Mouse (Mus musculus) embryonic facial prominence, embryonic 12.5 days (tissue): ENCODE data around the gene Cyp4f17. TPM values are rescaled to one million over a fixed set of nuclear protein-coding genes. Genes with fewer than 3 reads are reported as not detected.
"Not testable (repeated sequence)": the region's sequence is repeated elsewhere in the genome, so short reads cannot be mapped to it uniquely, and the experiment has no call there.

Source experiments
- ATAC-seq: fragments of 200-750 bp; cut with Nextera tagmentation; 2 replicates; pipeline ENCODE4 v1.8.0; 2017; ENCODE audit not compliant: insufficient number of reproducible peaks, insufficient read depth, low FRiP score, low TSS enrichment
- H3K27ac ChIP-seq: fragments of 300-500 bp; sonication (generic); 2 replicates; pipeline ENCODE4 v1.5.1; 2016; ENCODE audit warnings: mild to moderate bottlenecking
- H3K27me3 ChIP-seq: fragments of 300-500 bp; sonication (generic); 2 replicates; pipeline ENCODE4 v1.6.1; 2016; ENCODE audit warnings: mild to moderate bottlenecking, moderate library complexity
- H3K36me3 ChIP-seq: fragments of 300-500 bp; sonication (generic); 2 replicates; pipeline ENCODE4 v1.6.1; 2016; ENCODE audit warnings: mild to moderate bottlenecking
- H3K4me1 ChIP-seq: fragments of 300-500 bp; sonication (generic); 2 replicates; pipeline ENCODE4 v1.6.1; 2016
- H3K4me2 ChIP-seq: fragments of 300-500 bp; sonication (generic); replicated peaks from 2 replicates; pipeline ENCODE4 v1.6.1; 2016; ENCODE audit warnings: mild to moderate bottlenecking, moderate library complexity
- H3K4me3 ChIP-seq: fragments of 300-500 bp; sonication (generic); 2 replicates; pipeline ENCODE4 v1.5.1; 2016; ENCODE audit warnings: mild to moderate bottlenecking
- H3K9ac ChIP-seq: fragments of 300-500 bp; sonication (generic); 2 replicates; pipeline ENCODE4 v1.6.1; 2016; ENCODE audit warnings: mild to moderate bottlenecking, moderate library complexity
- H3K9me3 ChIP-seq: fragments of 300-500 bp; sonication (generic); 2 replicates; pipeline ENCODE4 v1.6.1; 2016; ENCODE audit warnings: mild to moderate bottlenecking, moderate library complexity
- WGBS: fragments of 180-500 bp; shearing (Covaris S2); methylation state at CpG from one replicate; pipeline ENCODE4 v1.1.7; 2016; 5-methylcytosine and 5-hydroxymethylcytosine counted together
- polyA plus RNA-seq: library from polyadenylated mRNA; unstranded; fragments of >200 nt; fragmentation: Nextera tagmentation; extraction: Ambion mirVana; gene quantifications from 2 replicates; pipeline ENCODE4 v1.2.1, GENCODE M21; 2016

Gene Cyp4f17
- polyA plus RNA-seq, 1 experiment from 2014 or later = 15.6 TPM

DNA sequence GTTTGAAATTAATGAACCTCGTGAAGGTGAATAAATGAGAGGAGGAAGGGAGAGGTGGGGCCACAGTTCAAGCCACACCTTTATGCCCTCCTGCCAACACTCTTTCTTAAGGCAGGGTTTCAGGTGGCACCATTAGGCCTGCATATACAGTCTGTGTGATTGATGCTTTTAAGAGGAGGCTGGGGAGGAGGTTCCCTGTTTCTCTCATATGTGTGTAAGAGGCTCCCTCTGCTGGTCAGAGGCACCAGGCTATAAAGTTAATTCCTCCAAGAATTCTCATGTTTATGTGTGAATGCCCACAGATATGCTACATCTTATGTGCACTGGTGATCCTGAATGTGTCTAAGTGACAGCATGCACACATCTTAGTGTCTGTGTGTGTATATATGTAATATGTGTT lies 11.2 kb upstream of the Cyp4f17 start:
- Histone ChIP-seq H3K36me3 (no peaks in the 10 kb centered on the region), H3K4me3 (no peak overlapping the region), H3K4me1 (no peaks in the 10 kb centered on the region), H3K27me3 (peaks cover 11% of the 10 kb centered on the region; the same call in 1 of the 2 replicates), H3K27ac (no peak overlapping the region), H3K9ac (no peak overlapping the region), H3K9me3 (no peaks in the 10 kb centered on the region), H3K4me2 (no peak overlapping the region)
- ATAC-seq = no peak
- WGBS = 76% methylated on average over 1 of the region's 1 CpGs

DNA sequence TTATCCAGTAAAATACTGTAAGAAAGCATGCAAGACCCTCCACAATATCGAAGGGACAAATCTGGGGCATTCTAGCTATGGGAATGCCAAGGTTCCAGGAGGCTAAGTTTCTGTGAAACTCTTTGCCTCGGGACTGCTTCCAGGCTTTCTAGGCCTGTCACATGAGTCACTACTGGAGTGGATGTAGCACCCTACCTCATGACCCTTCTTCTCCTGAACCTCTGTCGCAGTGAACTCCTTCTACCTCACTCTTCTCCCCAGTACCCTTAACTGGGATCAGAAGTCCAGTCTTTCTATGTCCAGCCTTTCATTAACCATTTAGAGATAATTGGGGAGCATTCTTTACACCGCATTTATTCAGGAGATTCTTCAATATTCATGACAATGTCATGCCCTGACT lies 5.3 kb upstream of the Cyp4f17 start:
- H3K4me2 ChIP-seq, H3K27ac ChIP-seq, H3K27me3 ChIP-seq, H3K4me1 ChIP-seq, H3K9me3 ChIP-seq, ATAC-seq, H3K9ac ChIP-seq, H3K4me3 ChIP-seq, H3K36me3 ChIP-seq: not testable (repeated sequence)
- 84% methylated on average over 4 of the region's 4 CpGs for WGBS

DNA sequence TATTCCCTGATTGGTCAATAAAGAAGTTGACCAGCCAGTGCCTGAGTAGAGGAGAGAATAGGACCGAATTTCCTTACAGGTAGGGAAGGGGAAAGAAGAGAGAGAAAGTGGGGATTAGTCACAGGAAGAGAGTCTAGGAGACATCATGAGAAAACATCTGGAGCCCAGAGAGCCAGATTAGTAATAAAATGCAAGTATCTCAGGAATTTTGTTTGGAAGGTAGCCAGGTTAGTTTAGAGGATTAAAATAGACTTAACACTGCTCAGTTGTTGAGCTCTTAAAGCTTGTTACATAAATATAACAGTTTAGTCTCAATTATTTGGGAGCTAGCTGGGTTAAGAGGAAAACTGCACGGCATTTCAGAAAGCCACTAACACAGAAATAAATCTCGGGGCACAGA lies 4.8 kb upstream of the Cyp4f17 start:
- Histone ChIP-seq H3K4me3 (no peak overlapping the region), H3K4me1 (no peaks in the 10 kb centered on the region), H3K4me2 (no peak overlapping the region), H3K9me3 (no peaks in the 10 kb centered on the region), H3K9ac (no peak overlapping the region), H3K27me3 (no peaks in the 10 kb centered on the region), H3K36me3 (no peaks in the 10 kb centered on the region), H3K27ac (no peak overlapping the region)
- no peak for ATAC-seq
- WGBS = 59% methylated on average over 3 of the region's 3 CpGs

DNA sequence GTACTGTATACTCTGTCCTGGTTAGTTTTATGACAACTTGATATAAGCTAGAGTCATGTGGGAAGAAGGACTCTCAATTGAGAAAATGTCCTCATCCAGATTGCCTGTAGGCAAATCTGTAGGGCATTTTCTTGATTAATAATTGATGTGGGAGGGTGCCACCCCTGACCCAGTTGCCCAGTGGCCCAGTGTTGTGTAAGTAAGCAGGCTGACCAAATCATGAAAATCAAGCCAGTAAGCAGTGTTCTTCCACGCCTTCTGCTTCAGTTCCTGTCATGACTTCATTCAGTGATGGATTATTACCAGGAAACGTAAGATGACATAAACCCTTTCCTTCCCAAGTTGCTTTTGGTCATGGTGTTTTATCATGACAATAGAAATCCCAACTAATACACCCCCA lies 2.7 kb upstream of the Cyp4f17 start:
- Histone ChIP-seq H3K9ac (no peak overlapping the region), H3K27me3 (no peaks in the 10 kb centered on the region), H3K4me3 (no peak overlapping the region), H3K4me1 (peaks cover 9% of the 10 kb centered on the region), H3K4me2 (no peak overlapping the region), H3K27ac (no peak overlapping the region), H3K9me3 (no peaks in the 10 kb centered on the region), H3K36me3 (peaks cover 1% of the 10 kb centered on the region; the same call in 1 of the 2 replicates)
- ATAC-seq = no peak
- WGBS = 85% methylated on average over 2 of the region's 2 CpGs

DNA sequence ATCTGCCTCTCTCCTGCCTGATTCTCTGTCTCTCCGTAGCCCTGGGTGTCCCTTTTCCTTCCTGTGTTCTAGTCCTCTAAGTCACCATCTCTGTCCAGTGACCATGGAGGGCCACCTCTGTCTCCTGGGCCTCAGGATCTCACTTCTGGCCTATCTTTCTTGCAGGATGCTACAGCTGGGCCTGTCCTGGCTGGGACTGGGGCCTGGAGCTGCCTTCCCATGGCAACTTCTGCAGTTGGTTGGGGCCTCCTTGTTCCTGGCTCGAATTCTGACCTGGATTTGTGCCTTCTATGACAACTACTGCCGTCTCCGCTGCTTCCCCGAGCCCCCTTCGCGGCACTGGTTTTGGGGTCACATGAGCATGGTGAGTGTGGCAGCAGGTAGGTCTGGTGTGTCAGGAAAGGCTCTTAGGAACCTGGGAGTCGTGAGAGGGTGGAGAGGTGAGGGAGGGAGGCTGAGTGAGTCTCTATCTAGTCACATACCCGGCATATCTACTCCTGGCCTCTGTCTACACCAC lies 937 bp downstream of the Cyp4f17 start:
- H3K4me3 ChIP-seq = peak overlapping the region; percentile 49
- peaks cover 8% of the 10 kb centered on the region; the same call in 1 of the 2 replicates for H3K36me3 ChIP-seq
- peaks cover 9% of the 10 kb centered on the region for H3K4me1 ChIP-seq
- no peaks in the 10 kb centered on the region for H3K27me3 ChIP-seq
- no peaks in the 10 kb centered on the region for H3K9me3 ChIP-seq
- ATAC-seq = no peak
- peak overlapping the region; percentile 74 for H3K4me2 ChIP-seq
- H3K27ac ChIP-seq = peak overlapping the region; percentile 88
- WGBS = 28% methylated on average over 9 of the region's 9 CpGs
- peak overlapping the region; percentile 57 for H3K9ac ChIP-seq

DNA sequence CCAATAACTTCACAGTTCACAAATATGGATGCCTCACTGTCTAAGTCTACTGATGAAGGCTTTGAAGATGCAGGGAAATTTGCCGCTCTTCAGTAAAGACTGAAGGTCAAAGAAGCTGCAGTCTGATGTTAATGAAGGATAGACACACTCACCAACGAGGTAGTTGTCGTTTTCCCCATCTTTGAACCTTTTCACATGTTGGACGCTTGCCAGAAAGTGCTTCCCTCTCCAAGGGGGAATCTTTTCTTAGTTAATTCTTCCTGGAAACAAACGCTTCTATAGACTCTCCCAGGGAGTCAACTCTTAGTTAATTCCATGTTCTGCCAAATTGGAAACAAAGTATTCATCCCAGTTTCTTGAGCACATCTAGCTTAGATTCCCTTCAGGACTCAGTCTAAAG lies 10.3 kb downstream of the Cyp4f17 start:
- Histone ChIP-seq H3K36me3 (peaks cover 15% of the 10 kb centered on the region), H3K9me3 (no peaks in the 10 kb centered on the region), H3K4me3 (no peak overlapping the region), H3K4me2 (no peak overlapping the region), H3K27me3 (no peaks in the 10 kb centered on the region), H3K9ac (no peak overlapping the region), H3K27ac (no peak overlapping the region), H3K4me1 (no peaks in the 10 kb centered on the region)
- ATAC-seq = no peak
- 85% methylated on average over 5 of the region's 5 CpGs for WGBS

DNA sequence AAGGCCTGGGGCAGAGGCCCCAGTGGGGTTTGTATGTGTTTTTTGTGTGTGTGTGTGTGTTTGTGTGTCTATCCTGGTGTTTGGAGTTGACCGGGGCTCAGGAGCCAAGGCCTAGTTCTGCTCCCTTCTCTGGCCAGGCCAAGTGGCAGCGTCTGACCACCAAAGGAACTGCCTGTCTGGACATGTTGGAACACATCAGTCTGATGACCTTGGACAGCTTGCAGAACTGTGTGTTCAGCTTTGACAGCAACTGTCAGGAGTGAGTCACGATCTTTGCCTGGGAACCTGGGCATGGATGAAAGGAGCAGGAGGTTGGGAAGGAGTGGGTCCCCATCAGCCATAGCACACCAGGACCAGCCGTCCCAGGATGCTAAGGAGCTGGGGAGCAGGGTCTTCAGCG lies 16.1 kb downstream of the Cyp4f17 start:
- Histone ChIP-seq H3K4me3 (no peak overlapping the region), H3K9me3 (no peaks in the 10 kb centered on the region), H3K36me3 (peaks cover 28% of the 10 kb centered on the region), H3K9ac (no peak overlapping the region), H3K4me1 (no peaks in the 10 kb centered on the region), H3K27ac (no peak overlapping the region), H3K4me2 (no peak overlapping the region), H3K27me3 (no peaks in the 10 kb centered on the region)
- no peak for ATAC-seq
- WGBS = 86% methylated on average over 5 of the region's 5 CpGs

DNA sequence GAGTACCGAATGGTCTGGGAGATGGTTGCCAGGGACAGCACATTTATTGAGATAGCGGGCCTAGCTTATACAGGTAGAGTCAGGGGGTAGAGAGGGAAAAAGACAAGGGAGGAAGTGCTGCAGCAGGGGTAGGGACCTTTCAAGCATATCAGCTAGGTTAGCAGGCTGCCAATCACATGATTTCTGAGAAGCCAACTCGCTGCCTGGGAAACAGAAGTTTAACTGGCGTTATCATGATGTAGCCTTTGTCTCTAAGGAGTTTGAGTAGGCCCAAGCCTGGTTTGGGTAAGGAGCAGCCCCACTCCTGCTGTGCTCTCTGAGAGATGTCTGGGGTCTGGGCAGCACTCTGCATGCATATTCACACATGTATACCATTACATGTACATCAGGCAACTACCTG lies 16.5 kb downstream of the Cyp4f17 start:
- Histone ChIP-seq H3K9me3 (no peaks in the 10 kb centered on the region), H3K4me3 (no peak overlapping the region), H3K4me2 (no peak overlapping the region), H3K36me3 (peaks cover 28% of the 10 kb centered on the region), H3K27me3 (no peaks in the 10 kb centered on the region), H3K4me1 (no peaks in the 10 kb centered on the region), H3K9ac (no peak overlapping the region), H3K27ac (no peak overlapping the region)
- ATAC-seq = no peak
- WGBS = 86% methylated on average over 4 of the region's 4 CpGs

DNA sequence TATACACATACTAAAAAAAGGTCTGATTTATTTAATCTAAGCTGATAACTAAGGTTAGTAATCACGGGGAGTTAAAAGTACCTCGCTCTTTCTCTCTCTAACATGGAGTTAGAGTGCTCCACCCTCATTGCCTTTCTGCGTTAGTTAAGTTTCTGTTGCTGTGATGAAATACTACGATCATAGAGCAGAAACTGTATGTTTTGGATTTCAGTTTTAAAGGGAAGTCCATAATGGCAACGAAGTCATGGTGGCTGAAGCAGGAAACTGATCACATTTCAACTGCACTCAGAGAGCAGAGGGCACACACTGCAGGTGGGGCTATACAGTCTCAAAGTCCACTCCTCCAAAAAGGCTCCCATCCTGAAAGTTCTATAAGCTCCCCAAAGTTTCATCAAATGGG lies 17.0 kb downstream of the Cyp4f17 start:
- Histone ChIP-seq H3K4me2 (no peak overlapping the region), H3K9ac (no peak overlapping the region), H3K27ac (no peak overlapping the region), H3K4me1 (no peaks in the 10 kb centered on the region), H3K36me3 (peaks cover 29% of the 10 kb centered on the region), H3K27me3 (no peaks in the 10 kb centered on the region), H3K9me3 (no peaks in the 10 kb centered on the region), H3K4me3 (no peak overlapping the region)
- no peak for ATAC-seq
- WGBS = 91% methylated on average over 5 of the region's 5 CpGs

DNA sequence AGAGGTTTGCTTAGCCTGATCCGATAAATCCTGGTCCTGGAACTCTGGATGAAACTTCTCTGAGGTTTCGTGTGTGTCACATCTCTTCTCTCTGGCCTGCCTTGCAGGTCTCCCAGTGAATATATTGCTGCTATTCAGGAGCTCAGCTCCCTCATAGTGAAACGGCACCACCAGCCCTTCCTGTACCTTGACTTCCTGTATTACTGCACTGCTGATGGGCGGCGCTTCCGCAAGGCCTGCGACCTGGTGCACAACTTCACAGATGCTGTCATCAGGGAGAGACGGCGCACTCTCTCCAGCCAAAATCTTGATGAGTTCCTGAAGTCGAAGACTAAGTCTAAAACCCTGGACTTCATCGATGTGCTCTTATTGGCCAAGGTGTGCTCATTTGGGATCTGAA lies 18.0 kb downstream of the Cyp4f17 start:
- 87% methylated on average over 11 of the region's 11 CpGs for WGBS
- peaks cover 30% of the 10 kb centered on the region for H3K36me3 ChIP-seq

DNA sequence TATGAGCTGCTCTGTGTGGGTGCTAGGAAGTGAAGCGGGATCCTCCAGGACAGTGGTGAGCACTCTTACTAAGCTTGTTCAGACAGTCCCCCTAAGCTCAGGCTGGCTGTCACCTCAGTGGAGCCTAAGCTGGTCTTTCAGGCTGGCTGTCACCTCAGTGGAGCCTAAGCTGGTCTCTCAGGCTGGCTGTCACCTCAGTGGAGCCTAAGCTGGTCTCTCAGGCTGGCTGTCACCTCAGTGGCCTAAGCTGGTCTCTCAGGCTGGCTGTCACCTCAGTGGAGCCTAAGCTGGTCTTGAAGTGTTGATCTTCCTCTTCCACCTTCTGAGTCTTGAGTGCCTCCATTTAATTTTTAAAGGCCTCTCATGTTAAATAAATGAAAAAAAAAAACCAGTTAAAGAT lies 20.5 kb downstream of the Cyp4f17 start:
- H3K36me3 ChIP-seq = peaks cover 21% of the 10 kb centered on the region
- not testable (repeated sequence) for H3K4me3 ChIP-seq, H3K4me2 ChIP-seq, ATAC-seq, H3K27ac ChIP-seq, H3K9ac ChIP-seq, H3K27me3 ChIP-seq, H3K4me1 ChIP-seq, H3K9me3 ChIP-seq
- 92% methylated on average over 1 of the region's 1 CpGs for WGBS

More for the DNA sequence above, 18.0 kb downstream of the Cyp4f17 start:
- no peaks in the 10 kb centered on the region for H3K27me3 ChIP-seq
- H3K4me1 ChIP-seq = no peaks in the 10 kb centered on the region
- no peak overlapping the region for H3K4me2 ChIP-seq
- no peak overlapping the region for H3K27ac ChIP-seq
- H3K9me3 ChIP-seq = no peaks in the 10 kb centered on the region
- H3K4me3 ChIP-seq = no peak overlapping the region
- H3K9ac ChIP-seq = no peak overlapping the region
- ATAC-seq = no peak

DNA sequence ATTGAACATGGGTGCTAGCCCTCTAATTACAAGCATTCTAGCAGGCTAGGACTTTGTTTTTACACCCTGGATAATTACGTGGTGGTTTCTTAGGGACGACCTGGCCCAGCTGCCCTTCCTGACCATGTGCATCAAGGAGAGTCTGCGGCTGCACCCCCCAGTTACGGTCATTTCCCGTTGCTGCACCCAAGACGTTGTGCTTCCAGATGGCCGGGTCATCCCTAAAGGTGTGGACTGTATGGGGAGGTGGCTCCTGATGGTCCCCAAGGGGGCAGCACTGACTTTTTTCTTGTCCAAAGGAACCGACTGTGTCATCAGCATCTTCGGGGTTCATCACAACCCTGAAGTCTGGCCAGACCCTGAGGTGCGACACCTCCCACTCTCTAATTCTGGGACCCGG lies 21.9 kb downstream of the Cyp4f17 start:
- Histone ChIP-seq H3K4me1 (no peaks in the 10 kb centered on the region), H3K4me2 (no peak overlapping the region), H3K9ac (no peak overlapping the region), H3K27ac (no peak overlapping the region), H3K27me3 (no peaks in the 10 kb centered on the region), H3K36me3 (peaks cover 21% of the 10 kb centered on the region), H3K9me3 (no peaks in the 10 kb centered on the region), H3K4me3 (no peak overlapping the region)
- no peak for ATAC-seq
- 86% methylated on average over 11 of the region's 11 CpGs for WGBS
